In genomic region chr2:157292093-157292492, GRCm38 (mm10) we compare ENCODE assay signal across 10 mouse cellular contexts. TPM values are rescaled to one million over a fixed set of nuclear protein-coding genes. Genes with fewer than 3 reads are reported as not detected.
A peak's percentile ranks its signal among the peaks of the same experiment; 100 is the strongest.
DNase-seq lines count a peak whose midpoint lies in the region; ATAC-seq lines count a peak whose summit lies in the region.
"Had no signal": no experiment of that assay in that cellular context is flagged by ENCODE, and none has a peak within 500 bp of the region (broad histone marks: within the 10 kb centered on the region; RNA-seq: fewer than 3 reads in every experiment).

No protein-coding gene starts in this region.

- H3K27me3 ChIP-seq in intestine, embryonic 14.5 days (replicated peaks; ENCODE audit: control insufficient read depth, insufficient read depth, low read length), result no peaks in the 10 kb centered on the region
- no peaks in the 10 kb centered on the region for H3K27me3 ChIP-seq in intestine, embryonic 15.5 days (replicated peaks)
- H3K27me3 ChIP-seq: embryonic facial prominence, embryonic 15.5 days; neural tube, embryonic 12.5 days had no signal

- peaks cover 90% of the 10 kb centered on the region for H3K36me3 ChIP-seq in intestine, embryonic 14.5 days (ENCODE audit: control insufficient read depth, insufficient read depth, low read length)
- H3K36me3 ChIP-seq in intestine, embryonic 15.5 days, result peaks cover 47% of the 10 kb centered on the region

- intact Hi-C loops in heart, postnatal 10 days (cut with DNase I), result loop anchor here (1.0 to 5.0 kb wide), 3 partner anchors 45 to 279 kb away; partner anchors contain the start of gene Blcap
- intact Hi-C loops in left cerebral cortex, postnatal 14 days (cut with DNase I), result loop anchor here (5.0 kb wide), 3 partner anchors 45 to 280 kb away; partner anchors contain the start of gene Blcap

- H3K9me3 ChIP-seq in intestine, embryonic 14.5 days (ENCODE audit: control insufficient read depth, low read length), result no peaks in the 10 kb centered on the region
- H3K9me3 ChIP-seq in intestine, embryonic 15.5 days, result no peaks in the 10 kb centered on the region
- H3K9me3 ChIP-seq: embryonic facial prominence, embryonic 15.5 days; neural tube, embryonic 12.5 days had no signal

- 19% methylated on average over 2 of the region's 2 CpGs for WGBS in intestine, embryonic 14.5 days
- 20% methylated on average over 2 of the region's 2 CpGs for WGBS in intestine, embryonic 15.5 days

- peak; percentile 89 for DNase-seq in intestine, embryonic 14.5 days (ENCODE audit: low spot score)
- peak; percentile 69 for DNase-seq in ZHBTc4 (ENCODE audit: low read depth, low spot score)
- peak; percentile 71 to 84 for DNase-seq in cerebellum, postnatal 4 days (ENCODE audit: low spot score in 2 of 2)
- peak; percentile 68 to 87 for DNase-seq in heart, postnatal 10 days
- DNase-seq in left cerebral cortex, postnatal 14 days (ENCODE audit: low spot score in 2 of 2), result peak; percentile 78 to 83
- peak; percentile 73 for DNase-seq in ovary, postnatal 36 days (ENCODE audit: low spot score)
- DNase-seq in thymus, postnatal 25 days, result peak; percentile 63

- H3K9ac ChIP-seq in intestine, embryonic 14.5 days (ENCODE audit: low read length), result no peak overlapping the region
- no peak overlapping the region for H3K9ac ChIP-seq in intestine, embryonic 15.5 days
- H3K9ac ChIP-seq: embryonic facial prominence, embryonic 15.5 days; neural tube, embryonic 12.5 days had no signal

- no peak overlapping the region for H3K4me2 ChIP-seq in intestine, embryonic 14.5 days (ENCODE audit: low read length)
- H3K4me2 ChIP-seq in intestine, embryonic 15.5 days (replicated peaks), result no peak overlapping the region
- H3K4me2 ChIP-seq: embryonic facial prominence, embryonic 15.5 days; neural tube, embryonic 12.5 days had no signal

- ATAC-seq in intestine, embryonic 14.5 days (replicated peaks; ENCODE audit: low FRiP score, low TSS enrichment, low read depth), result peak; percentile 55; the same call in 1 of the 2 replicates
- ATAC-seq in intestine, embryonic 15.5 days, result no peak

- no peaks in the 10 kb centered on the region for H3K4me1 ChIP-seq in intestine, embryonic 14.5 days (replicated peaks; ENCODE audit: control insufficient read depth, insufficient read depth, low read length)
- 0 out of 2 replicates have a peak, but pooled peaks cover 3% of the 10 kb centered on the region for H3K4me1 ChIP-seq in intestine, embryonic 15.5 days (replicated peaks)
- H3K4me1 ChIP-seq: embryonic facial prominence, embryonic 15.5 days had no signal

- no peak overlapping the region for H3K4me3 ChIP-seq in intestine, embryonic 14.5 days (ENCODE audit: low read depth, low read length)
- no peak overlapping the region for H3K4me3 ChIP-seq in intestine, embryonic 15.5 days (replicated peaks)
- H3K4me3 ChIP-seq: embryonic facial prominence, embryonic 15.5 days; neural tube, embryonic 12.5 days had no signal

- no peak overlapping the region for H3K27ac ChIP-seq in intestine, embryonic 14.5 days (ENCODE audit: low read depth)
- H3K27ac ChIP-seq in intestine, embryonic 15.5 days, result no peak overlapping the region
- H3K27ac ChIP-seq: embryonic facial prominence, embryonic 15.5 days; neural tube, embryonic 12.5 days had no signal

RNA-seq across cellular contexts. Expression of gene Mroh8, which starts 12.7 kb away (rescaled TPM):
- polyA plus RNA-seq in intestine, embryonic 14.5 days (2014; fragmentation: Nextera tagmentation; extraction: Ambion mirVana), result 0.32 and 0.62 TPM in 2 replicates
- polyA plus RNA-seq in intestine, embryonic 15.5 days (2015; fragmentation: Nextera tagmentation; extraction: Ambion mirVana), result 0.55 and 0.62 TPM in 2 replicates
- under 1 TPM; 0.17 to 0.42 TPM for total RNA-seq in heart, postnatal 10 days (2021)
- 1 to 10 TPM in 1 of 2 experiments, under 1 TPM in 1; 0.85 to 1.3 TPM for total RNA-seq in left cerebral cortex, postnatal 14 days (2021)

RNA-seq across cellular contexts. Expression of gene Rpn2, which starts 13.3 kb away (rescaled TPM):
- polyA plus RNA-seq in intestine, embryonic 14.5 days (2014; fragmentation: Nextera tagmentation; extraction: Ambion mirVana), result 338 and 339 TPM in 2 replicates
- polyA plus RNA-seq in intestine, embryonic 15.5 days (2015; fragmentation: Nextera tagmentation; extraction: Ambion mirVana), result 331 and 342 TPM in 2 replicates
- total RNA-seq in heart, postnatal 10 days (2021), result 100 to 1,000 TPM; 106 to 108 TPM
- 100 to 1,000 TPM; 132 to 133 TPM for total RNA-seq in left cerebral cortex, postnatal 14 days (2021)

RNA-seq across cellular contexts. Expression of gene Ghrh, which starts 55.2 kb away (rescaled TPM):
- polyA plus RNA-seq in intestine, embryonic 14.5 days (2014; fragmentation: Nextera tagmentation; extraction: Ambion mirVana), result 0.68 TPM in 1 of 2 replicates, not detected in the other
- 0.64 and 1.00 TPM in 2 replicates for polyA plus RNA-seq in intestine, embryonic 15.5 days (2015; fragmentation: Nextera tagmentation; extraction: Ambion mirVana)
- total RNA-seq in heart, postnatal 10 days (2021), result not detected
- not detected for total RNA-seq in left cerebral cortex, postnatal 14 days (2021)
- polyA plus RNA-seq: embryonic facial prominence, embryonic 15.5 days; neural tube, embryonic 12.5 days had no signal
